Mouse (Mus musculus) small intestine, adult 2 months (tissue): ENCODE results near the gene Tm2d3. TPM values are rescaled to one million over a fixed set of nuclear protein-coding genes. Genes with fewer than 3 reads are reported as not detected.

Experiments used
- H3K27ac ChIP-seq: fragments of 200-500 bp; 2 replicates; pipeline ENCODE4 v1.5.1; 2012; ENCODE audit warnings: low read depth, low read length, control low read depth, inconsistent platforms; ENCODE audit not compliant: insufficient read depth
- H3K27me3 ChIP-seq: fragments of 200-500 bp; 2 replicates; pipeline ENCODE4 v1.6.1; 2012; ENCODE audit warnings: mild to moderate bottlenecking, moderate library complexity, low read length, inconsistent platforms; ENCODE audit not compliant: control insufficient read depth, insufficient read depth
- H3K36me3 ChIP-seq: fragments of 200-500 bp; 2 replicates; pipeline ENCODE4 v1.6.1; 2012; ENCODE audit warnings: mild to moderate bottlenecking, low read length, control low read depth, inconsistent platforms; ENCODE audit not compliant: control insufficient read depth, insufficient read depth
- H3K4me1 ChIP-seq: fragments of 200-500 bp; 2 replicates; pipeline ENCODE4 v1.6.1; 2012; ENCODE audit warnings: low read length, inconsistent platforms, mixed read lengths; ENCODE audit not compliant: control insufficient read depth, insufficient read depth, insufficient read length
- H3K4me3 ChIP-seq: fragments of 200-500 bp; 2 replicates; pipeline ENCODE4 v1.5.1; 2012; ENCODE audit warnings: low read depth, mild to moderate bottlenecking, control low read depth, inconsistent platforms, low read length, moderate library complexity
- CTCF ChIP-seq: fragments of 200-500 bp; IDR thresholded peaks from 2 replicates; pipeline ENCODE4 v1.5.1; 2012; ENCODE audit warnings: low read depth, mild to moderate bottlenecking, control low read depth, inconsistent platforms, low read length, moderate library complexity, mixed read lengths; ENCODE audit not compliant: insufficient replicate concordance, insufficient read length; ENCODE audit errors: extremely low read depth
- POLR2A ChIP-seq: fragments of 200-500 bp; IDR thresholded peaks from 2 replicates; pipeline ENCODE4 v1.6.1; 2012; ENCODE audit warnings: low read depth, mild to moderate bottlenecking, control low read depth, inconsistent platforms, low read length, moderate library complexity
- WGBS: fragments of 180-500 bp; shearing (Covaris S2); methylation state at CpG from one replicate; pipeline ENCODE4 v1.1.7; 2018; 5-methylcytosine and 5-hydroxymethylcytosine counted together
- polyA plus RNA-seq: library from polyadenylated mRNA; depleted of rRNA; stranded (reverse); fragments of >200 nt; gene quantifications from 2 replicates; pipeline ENCODE4 v1.2.3, GENCODE M21; 2012; rRNA removed

The Tm2d3 gene
- polyA plus RNA-seq, 1 experiment = 68.1 TPM

GRCm38 (mm10) chr7:65737286-65738040 is 46.5 kb downstream of the Tm2d3 start:
- no peak overlapping the region for H3K4me3 ChIP-seq
- no peak for TF ChIP-seq POLR2A
- TF ChIP-seq CTCF = no peak
- no peaks in the 10 kb centered on the region for H3K36me3 ChIP-seq
- 47% methylated on average over 12 of the region's 12 CpGs for WGBS
- H3K27ac ChIP-seq = no peak overlapping the region
- H3K4me1 ChIP-seq = no peaks in the 10 kb centered on the region
- H3K27me3 ChIP-seq = no peaks in the 10 kb centered on the region

DNA sequence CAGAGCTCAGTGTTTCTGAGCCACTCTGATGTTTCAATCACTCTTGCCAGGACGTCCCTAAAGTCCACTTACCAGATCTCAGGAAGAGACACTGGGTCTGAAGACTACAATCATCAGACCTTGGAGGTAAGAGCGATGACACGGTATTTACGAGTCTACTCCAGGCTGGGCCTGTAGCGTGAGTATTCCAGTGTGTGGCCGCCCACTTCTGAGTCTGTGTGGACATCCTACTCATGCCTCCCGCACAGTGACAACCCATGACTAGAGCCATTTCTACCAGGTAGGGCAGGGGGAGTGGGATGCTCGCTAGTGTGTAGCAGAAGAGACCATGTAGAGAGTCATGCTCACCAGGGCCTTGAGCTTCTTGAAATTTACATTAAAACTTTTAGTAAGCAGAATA is 51.9 kb downstream of the Tm2d3 start:
- Histone ChIP-seq H3K27me3 (no peaks in the 10 kb centered on the region), H3K36me3 (no peaks in the 10 kb centered on the region), H3K4me3 (no peak overlapping the region), H3K27ac (no peak overlapping the region), H3K4me1 (no peaks in the 10 kb centered on the region)
- no peak for TF ChIP-seq POLR2A
- TF ChIP-seq CTCF = no peak
- 93% methylated on average over 8 of the region's 8 CpGs for WGBS

- Histone ChIP-seq H3K4me1 (no peaks in the 10 kb centered on the region), H3K27ac (no peak overlapping the region), H3K4me3 (no peak overlapping the region), H3K36me3 (no peaks in the 10 kb centered on the region), H3K27me3 (no peaks in the 10 kb centered on the region)
- 82% methylated on average over 11 of the region's 11 CpGs for WGBS
- TF ChIP-seq POLR2A (no peak), CTCF (no peak)
Observed at GRCm38 (mm10) chr7:65747990-65748955, 57.3 kb downstream of the Tm2d3 start.

Other genes starting within 250 kb of the Tm2d3 start
- gene Tjp1, start 163.4 kb upstream of the Tm2d3 start, polyA plus RNA-seq = 4.6 and 13.2 TPM in 2 replicates
- gene Tarsl2, start 46.3 kb upstream of the Tm2d3 start, polyA plus RNA-seq = 1.8 and 2.7 TPM in 2 replicates
- 11.6 TPM in 2 replicates for gene Pcsk6, start 170.6 kb downstream of the Tm2d3 start, polyA plus RNA-seq